Mouse (Mus musculus) heart, postnatal 0 days (tissue): Measurements from ENCODE around the gene Itpr1.

ENCODE experiments used
- CTCF ChIP-seq: IDR thresholded peaks from 2 replicates; pipeline ENCODE4 v1.5.1; 2016; ENCODE audit warnings: antibody characterized with exemption, control low read depth, low read depth
- EP300 ChIP-seq: IDR thresholded peaks from 2 replicates; pipeline ENCODE4 v1.6.1; 2016; ENCODE audit warnings: antibody characterized with exemption, low read depth

GRCm38 (mm10) chr6:108448016-108448735 lies 235.3 kb downstream of the Itpr1 start:
- no peak for TF ChIP-seq CTCF
- no peak for TF ChIP-seq EP300
